Mouse (Mus musculus): ENCODE measurements around the gene Manba. TPM values are rescaled to one million over a fixed set of nuclear protein-coding genes. Genes with fewer than 3 reads are reported as not detected.

The Manba gene
- total RNA-seq, 2 experiments from 2014 or later = 4.6 to 7.2 TPM

DNA sequence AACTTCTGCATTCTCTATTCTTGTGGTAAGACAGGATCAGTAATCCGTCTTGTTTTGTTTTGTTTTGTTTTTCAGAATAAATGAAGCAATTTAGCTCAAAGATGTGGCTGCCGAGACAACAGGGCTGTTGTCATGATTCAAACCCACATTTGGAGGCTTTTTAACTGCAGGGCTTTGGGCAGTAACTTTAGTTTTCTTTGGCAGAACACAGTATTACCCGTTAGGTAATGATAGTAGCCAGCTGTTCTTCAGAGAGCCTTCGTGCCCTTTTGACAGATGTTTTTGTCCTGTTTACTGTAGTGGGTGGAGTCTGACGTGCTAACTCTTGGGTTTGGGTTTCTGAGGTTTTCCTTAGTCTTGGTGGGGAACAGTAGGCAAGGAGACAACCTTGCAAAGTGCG lies 87.6 kb downstream of the Manba start:
- no peak for ATAC-seq (replicated peaks; ENCODE audit: low FRiP score, poor library complexity, severe bottlenecking)

DNA sequence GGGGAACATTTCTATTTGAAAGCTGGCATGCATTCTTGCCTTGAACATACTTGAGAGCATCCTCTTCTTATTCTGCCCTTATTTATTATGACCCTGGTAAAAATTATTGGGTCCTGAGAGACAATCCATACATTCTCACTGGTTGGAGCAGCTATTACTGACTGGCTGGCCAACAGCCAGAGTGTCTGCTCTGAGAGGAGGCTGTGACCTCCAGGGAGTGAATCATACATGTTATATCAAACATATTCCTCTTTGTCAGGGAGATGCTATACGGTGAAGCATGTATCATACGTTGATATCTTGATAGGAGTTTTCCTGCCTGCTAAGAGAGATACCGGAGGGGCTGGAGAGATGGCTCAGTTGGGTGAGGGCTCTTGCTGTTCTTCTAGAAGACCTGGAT lies 89.7 kb downstream of the Manba start:
- no peak for ATAC-seq (replicated peaks; ENCODE audit: low FRiP score, poor library complexity, severe bottlenecking)

DNA sequence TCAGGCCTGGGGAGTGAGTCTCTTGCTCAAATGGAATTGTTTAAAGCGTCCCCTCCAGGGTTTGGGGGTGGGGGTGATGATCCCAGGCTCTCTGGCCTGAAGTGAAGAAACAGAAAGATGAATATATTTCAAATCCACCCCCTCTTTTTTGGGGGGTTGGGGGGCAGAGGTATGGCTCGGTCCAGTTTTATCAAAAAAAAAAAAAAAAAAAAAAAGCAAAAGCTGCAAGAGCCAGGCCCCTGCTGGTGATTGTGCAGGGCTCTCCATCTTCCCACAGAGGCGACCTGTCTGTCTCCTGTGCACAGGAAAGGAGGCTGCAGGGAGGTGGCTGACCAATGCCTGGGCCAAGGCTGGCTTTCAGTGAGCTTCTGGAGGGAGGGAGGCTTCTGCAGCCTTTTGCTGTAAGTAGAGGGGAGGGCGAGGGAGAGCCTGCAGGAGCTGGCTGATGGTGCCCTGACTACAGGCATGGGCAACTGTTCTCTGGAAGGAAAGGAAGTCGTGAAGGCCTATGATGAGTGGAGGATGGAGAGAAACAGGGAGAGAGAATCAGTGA lies 93.3 kb downstream of the Manba start:
- ATAC-seq (replicated peaks; ENCODE audit: low FRiP score, poor library complexity, severe bottlenecking) = no peak

DNA sequence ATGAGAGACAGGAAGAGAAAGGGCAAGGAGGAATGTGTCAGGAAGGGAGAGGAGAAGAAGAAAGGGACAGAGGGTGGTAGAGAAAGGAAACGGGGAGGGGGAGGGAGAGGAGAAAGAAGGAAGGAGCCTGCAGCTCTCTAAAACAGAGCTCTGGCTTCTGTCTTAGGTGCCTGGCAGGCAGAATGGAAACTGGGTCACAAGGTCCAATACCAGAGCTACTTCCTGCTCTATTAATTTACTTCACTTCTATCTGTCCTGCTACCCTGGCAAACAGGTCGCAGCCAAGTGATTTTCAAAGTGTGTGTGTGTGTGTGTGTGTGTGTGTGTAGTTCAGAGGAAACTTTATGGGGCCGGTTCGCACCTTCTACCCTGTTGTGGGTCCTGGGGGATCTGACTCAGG lies 93.8 kb downstream of the Manba start:
- ATAC-seq (replicated peaks; ENCODE audit: low FRiP score, poor library complexity, severe bottlenecking) = no peak

DNA sequence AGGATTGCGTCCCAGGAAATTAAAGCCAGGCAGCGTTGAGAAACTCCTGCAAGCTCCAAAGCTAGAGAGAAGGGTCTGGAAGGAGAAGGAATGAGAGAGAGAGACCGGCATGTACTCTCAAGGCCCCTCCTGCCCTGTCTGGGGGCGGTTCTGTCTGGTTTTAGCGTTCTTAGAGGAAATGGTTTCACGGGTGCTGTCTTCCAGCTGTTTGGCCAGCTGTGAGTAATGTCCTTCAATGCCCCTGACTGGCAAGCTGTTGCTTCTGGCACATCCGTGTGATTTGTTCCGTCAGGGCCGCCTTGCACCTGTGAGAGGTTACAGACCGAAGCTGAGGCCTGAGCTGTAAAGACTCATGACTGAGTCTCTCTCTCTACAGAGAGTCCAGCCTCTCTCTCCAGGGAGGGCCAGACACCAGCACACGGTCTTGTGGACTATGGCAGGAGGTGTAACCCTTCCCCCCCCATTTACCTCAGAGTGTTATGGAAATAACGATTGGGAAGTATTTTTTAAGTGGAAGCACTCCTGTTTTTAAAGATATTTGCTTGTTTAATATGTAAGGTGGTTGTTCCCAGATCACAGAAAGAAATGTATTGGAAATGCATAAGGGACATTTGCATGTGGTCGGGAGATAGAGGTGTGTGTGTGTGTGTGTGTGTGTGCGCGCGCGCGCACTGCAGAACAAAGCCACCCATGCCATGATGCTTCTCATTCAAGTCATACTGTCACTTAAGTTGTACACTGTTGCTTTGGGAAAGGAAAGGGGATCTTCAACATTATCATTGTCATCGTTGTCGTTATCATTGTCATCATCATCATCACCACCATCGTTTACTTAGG lies 95.2 kb downstream of the Manba start:
- no peak for ATAC-seq (replicated peaks; ENCODE audit: low FRiP score, poor library complexity, severe bottlenecking)

DNA sequence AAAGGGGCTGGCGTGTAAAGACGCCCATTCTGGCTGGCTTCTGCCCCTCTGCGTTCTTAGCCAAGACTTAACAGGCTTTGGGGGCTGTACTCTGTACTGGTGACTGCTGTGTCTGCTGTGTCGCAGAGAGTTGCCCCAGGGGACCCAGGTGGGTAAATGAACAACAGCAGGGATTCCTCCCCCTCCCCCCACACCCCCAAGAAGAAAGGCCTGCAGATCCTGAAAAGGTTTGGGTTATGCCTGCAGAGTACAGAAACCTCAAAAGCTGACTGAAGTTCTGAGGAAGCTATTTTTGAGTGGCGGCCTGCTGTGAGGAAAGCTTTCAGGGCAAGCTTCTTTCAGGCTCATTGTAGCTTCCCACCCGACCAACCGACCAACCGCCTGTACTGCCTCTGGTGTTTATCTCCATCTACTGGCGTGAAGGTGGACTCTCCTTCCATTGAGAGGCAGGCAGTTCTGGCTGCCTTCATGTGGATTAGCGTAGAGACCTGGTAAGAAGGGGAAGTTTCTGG lies 96.3 kb downstream of the Manba start:
- no peak for ATAC-seq (replicated peaks; ENCODE audit: low FRiP score, poor library complexity, severe bottlenecking)

DNA sequence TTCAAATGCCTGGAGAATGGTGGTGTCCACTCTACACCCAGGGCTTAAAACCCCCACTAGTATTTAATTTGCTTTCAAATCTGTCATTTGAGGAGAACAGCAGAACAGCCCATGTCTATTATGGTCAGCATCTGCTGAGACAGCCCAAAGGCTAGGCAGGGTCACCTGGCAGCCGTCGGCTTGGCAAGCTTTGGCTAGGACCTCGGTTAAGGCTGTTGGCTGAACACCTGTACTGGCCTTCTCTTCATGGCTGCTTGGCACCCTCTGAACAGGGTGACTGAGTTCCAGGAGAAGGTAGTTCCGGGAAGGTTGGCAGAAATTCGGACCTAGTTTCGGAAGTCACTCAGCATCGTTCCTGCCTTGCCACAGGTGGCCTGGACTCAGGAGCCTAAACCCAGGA lies 96.8 kb downstream of the Manba start:
- no peak for ATAC-seq (replicated peaks; ENCODE audit: low FRiP score, poor library complexity, severe bottlenecking)

DNA sequence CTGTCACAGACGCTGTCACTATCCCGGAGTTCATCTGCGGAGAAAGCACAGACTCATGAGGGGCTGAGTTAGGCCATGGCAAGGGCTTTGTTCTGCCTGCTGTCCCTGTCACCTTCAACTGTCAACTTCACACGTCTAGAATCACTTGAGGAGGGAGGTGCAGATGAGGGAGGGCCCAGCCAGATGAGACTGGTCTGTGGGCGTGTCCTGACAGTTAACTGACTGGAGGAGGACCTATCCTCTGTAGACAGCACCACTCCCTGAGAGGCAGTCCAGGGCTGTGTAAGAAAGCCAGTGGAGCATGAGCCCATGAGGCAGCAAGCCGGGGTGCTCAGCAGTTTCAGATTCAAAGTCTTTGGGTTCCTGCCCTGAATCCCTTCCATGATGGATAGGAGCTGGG lies 100.1 kb downstream of the Manba start:
- 0 out of 2 replicates have a peak, but pooled peaks have one; percentile 53 for ATAC-seq (replicated peaks; ENCODE audit: low FRiP score, poor library complexity, severe bottlenecking)

DNA sequence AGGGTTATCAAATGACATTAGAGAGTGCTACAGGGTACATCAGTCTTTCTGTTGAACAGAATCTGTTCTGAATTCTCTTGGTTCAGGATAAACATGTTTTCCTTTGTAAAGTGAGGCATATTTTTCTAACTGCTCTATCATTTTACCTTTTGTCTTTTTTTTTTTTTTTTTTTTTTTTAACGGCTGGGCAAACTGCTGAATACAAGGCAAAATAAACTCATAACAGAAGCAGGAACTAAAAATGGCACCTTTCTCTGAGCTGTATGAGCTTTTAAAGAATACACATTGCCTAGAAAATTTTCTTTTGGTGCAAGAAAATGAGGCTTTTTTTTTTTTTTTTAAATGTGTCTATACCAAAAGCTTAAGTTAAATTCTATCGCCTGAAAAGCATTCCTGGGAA lies 100.6 kb downstream of the Manba start:
- ATAC-seq (replicated peaks; ENCODE audit: low FRiP score, poor library complexity, severe bottlenecking) = no peak

DNA sequence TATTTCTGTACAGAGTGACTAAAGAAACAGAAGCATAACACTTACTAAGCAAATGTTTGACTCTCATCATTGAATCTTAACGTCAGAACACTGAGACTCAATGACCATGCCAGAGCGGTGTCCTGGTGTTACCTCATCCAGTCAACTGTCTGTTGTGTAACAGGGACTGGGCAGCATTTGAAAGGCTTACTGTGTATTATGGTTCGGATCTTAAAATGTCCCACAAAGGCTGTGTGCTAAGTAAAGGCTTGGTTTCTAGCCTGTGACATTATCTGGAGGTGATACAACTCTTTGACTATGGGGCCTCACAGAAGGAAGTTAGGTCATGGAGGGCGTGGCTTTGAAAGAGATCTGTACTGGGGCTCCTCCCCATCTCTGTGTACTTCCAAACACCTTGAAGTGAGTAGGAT lies 101.1 kb downstream of the Manba start:
- no peak for ATAC-seq (replicated peaks; ENCODE audit: low FRiP score, poor library complexity, severe bottlenecking)

DNA sequence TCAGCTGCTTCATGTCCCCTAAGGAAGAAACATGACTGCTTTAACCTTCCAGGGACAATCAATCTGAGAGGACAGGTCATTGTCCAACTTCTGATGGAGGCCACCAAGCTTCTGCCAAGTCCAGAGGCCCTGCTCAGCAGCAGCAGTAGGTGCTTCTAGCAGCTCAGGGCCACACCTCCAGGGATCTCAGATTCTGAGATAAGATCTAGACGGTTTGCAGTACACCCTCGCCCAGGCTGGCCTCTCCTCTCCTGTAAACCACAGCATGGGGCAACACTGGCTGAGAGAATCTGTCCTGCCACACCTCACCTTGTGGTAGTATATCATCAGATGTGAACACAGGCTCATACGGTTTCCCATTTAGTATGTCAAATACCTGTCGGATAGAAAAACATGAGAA lies 105.1 kb downstream of the Manba start:
- no peak for ATAC-seq (replicated peaks; ENCODE audit: low FRiP score, poor library complexity, severe bottlenecking)

DNA sequence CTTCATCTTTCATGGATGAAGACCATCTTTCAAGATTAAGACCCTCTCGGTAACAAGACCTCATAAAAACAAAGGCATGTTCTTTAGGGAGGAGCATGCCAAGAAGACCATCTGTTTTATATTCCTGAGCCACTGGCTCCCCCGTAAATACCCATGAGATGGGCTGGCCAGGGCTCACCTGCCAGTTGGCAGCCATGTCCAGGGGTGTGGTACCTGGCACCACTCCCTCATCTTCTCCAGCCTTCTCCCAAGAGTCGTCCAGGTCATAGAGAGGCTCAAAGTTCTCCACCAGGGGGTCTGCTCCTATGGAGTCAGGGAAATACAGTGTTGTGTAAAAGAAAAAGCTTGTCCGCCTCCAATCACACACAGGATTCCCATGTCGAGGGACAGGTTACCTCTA lies 106.0 kb downstream of the Manba start:
- ATAC-seq (replicated peaks; ENCODE audit: low FRiP score, poor library complexity, severe bottlenecking) = no peak

DNA sequence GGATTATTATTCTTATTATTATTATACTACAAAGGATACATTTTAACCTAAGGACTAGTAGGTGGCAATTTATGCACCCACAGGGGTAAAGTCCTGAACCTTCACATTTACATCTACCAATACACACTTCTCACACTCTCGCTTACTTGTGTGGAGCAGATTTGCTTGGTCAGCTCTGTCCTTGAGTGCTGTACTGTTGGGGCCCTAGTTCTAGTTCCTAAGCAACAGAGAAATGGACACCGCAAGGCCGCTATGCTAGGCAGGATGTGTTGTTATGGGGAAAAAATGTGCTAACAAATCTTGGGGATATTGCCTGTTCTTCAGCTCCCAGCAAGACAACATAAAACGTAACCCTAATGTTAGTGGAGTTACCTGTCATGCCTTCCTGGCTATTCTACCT lies 106.6 kb downstream of the Manba start:
- no peak for ATAC-seq (replicated peaks; ENCODE audit: low FRiP score, poor library complexity, severe bottlenecking)

DNA sequence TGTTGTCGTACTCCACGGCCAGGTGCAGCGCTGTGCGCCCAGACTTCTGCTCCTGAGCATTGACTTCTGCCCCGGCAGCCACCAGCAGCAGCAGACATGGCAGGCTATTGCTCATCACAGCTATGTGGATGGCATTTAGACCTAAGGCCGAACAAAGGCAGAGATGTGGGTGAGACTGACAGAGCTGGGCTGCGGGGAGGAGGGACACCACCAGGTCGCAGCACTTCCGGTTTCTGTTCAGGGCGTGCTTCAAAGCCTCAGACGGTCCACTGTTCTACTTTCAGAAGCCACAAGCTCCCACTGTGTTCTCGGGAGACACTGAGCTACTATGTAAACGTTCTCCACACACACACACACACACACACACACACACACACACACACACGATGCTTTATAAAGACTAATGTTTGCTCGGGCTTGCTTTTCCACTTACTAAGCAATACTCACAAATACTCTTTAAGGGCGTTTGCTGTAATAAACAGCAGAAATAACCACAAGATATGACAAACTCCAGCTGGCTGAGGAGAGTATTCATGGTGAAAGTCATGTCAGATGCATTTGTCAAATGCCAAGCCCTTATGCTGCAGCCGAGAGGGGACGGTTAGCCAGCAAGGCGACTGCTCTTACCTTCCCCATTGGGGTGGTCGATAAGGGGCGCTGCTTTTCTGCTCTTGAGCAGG lies 109.0 kb downstream of the Manba start:
- no peak for ATAC-seq (replicated peaks; ENCODE audit: low FRiP score, poor library complexity, severe bottlenecking)

DNA sequence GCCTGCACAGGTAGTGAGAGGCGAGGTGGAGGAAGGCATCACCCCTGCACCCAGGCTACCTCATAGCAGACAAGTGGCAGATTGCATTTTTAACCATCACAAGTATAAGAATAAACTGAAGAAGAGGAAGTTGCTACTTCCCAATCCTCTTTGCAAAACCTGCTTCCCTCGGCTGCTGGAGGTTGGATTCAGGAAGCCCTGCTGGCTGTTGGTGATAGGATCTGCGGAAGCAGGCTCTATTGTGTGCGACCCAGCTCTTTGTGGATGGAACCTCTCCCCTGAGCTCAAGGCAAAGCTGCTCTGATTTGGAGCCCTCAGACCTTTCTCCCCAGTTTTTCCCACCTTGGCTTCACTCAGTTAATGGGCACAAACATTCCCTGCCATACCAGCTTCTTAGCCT lies 111.6 kb downstream of the Manba start:
- no peak for ATAC-seq (replicated peaks; ENCODE audit: low FRiP score, poor library complexity, severe bottlenecking)

DNA sequence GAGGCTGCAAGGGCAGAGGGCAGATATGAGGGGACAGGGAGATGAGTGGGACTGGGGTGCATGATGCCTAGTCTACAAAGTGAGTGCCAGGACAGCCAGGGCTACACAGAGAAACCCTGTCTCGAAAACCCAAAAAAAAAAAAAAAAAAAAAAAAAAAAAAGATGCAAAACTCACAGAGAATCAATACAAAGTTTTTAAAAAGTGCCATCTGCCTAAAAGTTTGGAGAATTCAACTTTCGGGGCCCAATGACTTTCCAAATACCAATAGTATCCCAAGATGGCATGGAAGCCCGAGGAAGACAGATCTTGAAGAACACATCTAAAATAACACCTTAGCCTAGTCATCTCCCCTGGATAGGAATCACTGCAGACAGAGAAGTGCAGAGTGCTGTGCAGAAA lies 112.9 kb downstream of the Manba start:
- ATAC-seq (replicated peaks; ENCODE audit: low FRiP score, poor library complexity, severe bottlenecking) = no peak

DNA sequence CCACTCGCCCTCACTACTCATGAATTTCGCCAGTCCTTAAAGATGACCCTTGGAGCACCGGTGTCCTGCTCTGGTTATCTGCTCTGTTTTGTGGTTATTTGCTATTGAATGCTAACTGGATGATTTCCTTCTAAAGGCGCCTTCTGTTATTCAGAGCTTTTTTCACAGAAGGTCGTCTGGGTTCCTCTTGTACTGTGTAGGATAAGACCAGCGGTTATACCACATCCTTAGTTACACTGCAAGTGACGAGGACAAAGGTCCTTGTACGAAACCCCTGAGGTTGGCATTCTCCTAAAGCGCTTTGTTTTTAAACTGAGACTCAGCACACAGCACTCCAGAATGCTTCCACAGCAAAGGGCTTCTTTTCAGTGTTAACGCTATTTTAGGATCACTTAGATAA lies 117.3 kb downstream of the Manba start:
- no peak for ATAC-seq (replicated peaks; ENCODE audit: low FRiP score, poor library complexity, severe bottlenecking)

DNA sequence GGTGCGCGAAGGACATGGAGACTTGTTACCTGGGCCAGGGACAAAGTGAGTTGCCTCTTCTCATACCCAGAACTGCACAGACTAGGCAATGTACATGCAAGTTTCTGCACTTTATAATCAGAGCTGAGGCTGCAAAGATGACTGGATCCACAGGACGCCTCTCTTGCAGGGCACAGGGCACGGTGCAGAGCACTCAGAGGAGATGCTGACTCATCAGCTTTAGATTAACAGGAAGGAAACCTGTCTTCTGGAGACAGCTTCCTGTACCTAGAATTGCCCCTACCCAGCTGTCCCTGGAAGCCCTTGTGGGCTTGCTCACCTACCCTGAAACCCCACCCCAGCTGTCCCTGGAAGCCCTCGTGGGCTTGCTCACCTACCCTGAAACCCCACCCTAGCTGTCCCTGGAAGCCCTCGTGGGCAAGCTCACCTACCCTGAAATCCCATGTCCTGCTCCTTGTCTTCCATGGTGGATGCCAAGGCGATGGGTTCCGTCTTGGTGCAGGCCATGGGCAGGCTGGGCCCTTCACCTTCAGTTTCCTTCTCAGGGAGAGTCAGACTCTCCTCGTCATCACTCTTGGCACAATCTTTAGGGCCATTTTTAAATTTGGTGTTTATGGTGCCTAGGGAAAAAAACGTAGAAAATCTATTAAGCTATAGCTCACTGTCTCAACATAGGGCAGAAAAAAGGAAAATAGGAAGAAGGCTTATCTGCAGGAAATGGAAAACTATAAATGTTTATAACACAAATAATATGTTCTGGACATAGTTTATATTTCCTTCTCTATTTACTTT lies 119.4 kb downstream of the Manba start:
- no peak for ATAC-seq (replicated peaks; ENCODE audit: low FRiP score, poor library complexity, severe bottlenecking)

DNA sequence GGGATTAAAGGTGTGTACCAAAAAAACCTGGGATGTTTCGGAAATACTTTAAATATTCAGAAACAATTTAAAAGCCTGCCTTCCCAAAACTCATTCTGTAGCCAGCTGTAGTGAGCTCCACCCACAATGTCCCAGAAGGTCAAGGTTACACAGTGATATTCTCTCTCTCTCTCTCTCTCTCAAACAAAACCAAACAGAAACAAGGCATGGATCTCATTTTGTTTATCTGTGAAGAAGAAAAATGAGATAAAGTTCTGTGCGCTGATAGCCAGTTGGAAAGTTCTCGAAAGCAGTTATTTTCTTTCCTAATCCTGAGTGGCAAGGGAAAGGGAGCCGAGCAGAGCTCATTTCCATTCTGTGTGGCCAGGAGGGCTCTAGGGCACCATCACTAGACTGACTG lies 120.1 kb downstream of the Manba start:
- ATAC-seq (replicated peaks; ENCODE audit: low FRiP score, poor library complexity, severe bottlenecking) = no peak

DNA sequence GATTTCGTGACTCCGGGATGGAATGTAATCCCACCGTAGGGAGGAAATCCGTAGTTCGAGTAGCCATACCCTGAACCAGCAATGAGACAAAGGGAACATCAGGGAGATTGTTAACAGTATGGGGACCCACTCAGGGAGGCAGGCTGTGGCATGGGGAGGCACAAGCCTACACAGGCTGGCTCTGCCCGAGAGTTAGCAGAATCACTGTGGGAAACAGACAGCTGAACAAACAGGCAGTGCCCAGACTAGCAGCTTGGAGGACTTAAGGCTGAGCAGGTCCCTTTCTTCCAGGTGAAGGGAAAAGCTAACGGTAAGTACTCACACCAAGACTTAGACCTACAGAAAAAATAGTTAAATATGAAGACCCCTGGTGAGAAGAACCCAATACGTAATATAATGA lies 121.2 kb downstream of the Manba start:
- ATAC-seq (replicated peaks; ENCODE audit: low FRiP score, poor library complexity, severe bottlenecking) = no peak
